Mouse (Mus musculus) kidney, postnatal 0 days (tissue): ENCODE data around the gene Pcdh15. TPM values are rescaled to one million over a fixed set of nuclear protein-coding genes. Genes with fewer than 3 reads are reported as not detected.

Experiments
- ATAC-seq: fragments of 200-750 bp; cut with Nextera tagmentation; replicated peaks from 2 replicates; pipeline ENCODE4 v1.8.0; 2017; ENCODE audit warnings: low read depth, moderate number of reproducible peaks, moderate TSS enrichment, moderate library complexity; ENCODE audit not compliant: low FRiP score
- DNase-seq: peaks from one replicate; pipeline ENCODE4 v3.0.0-alpha.2; 2016; ENCODE audit warnings: low spot score
- H3K27ac ChIP-seq: fragments of 300-500 bp; sonication (generic); 2 replicates; pipeline ENCODE4 v1.5.1; 2014; ENCODE audit warnings: mild to moderate bottlenecking
- H3K27me3 ChIP-seq: fragments of 300-500 bp; sonication (generic); 2 replicates; pipeline ENCODE4 v1.6.1; 2014; ENCODE audit warnings: low read length, mixed read lengths; ENCODE audit not compliant: insufficient read depth
- H3K36me3 ChIP-seq: fragments of 300-500 bp; sonication (generic); 2 replicates; pipeline ENCODE4 v1.6.1; 2014; ENCODE audit warnings: low read length, mixed read lengths; ENCODE audit not compliant: insufficient read depth
- H3K4me1 ChIP-seq: fragments of 300-500 bp; sonication (generic); replicated peaks from 2 replicates; pipeline ENCODE4 v1.6.1; 2014; ENCODE audit warnings: antibody characterized with exemption, low read length, mixed read lengths; ENCODE audit not compliant: insufficient read depth
- H3K4me2 ChIP-seq: fragments of 300-500 bp; sonication (generic); 2 replicates; pipeline ENCODE4 v1.6.1; 2014; ENCODE audit warnings: mild to moderate bottlenecking, low read length, moderate library complexity, mixed read lengths
- H3K4me3 ChIP-seq: fragments of 300-500 bp; sonication (generic); replicated peaks from 2 replicates; pipeline ENCODE4 v1.5.1; 2014; ENCODE audit warnings: low read depth, low read length
- H3K9ac ChIP-seq: fragments of 300-500 bp; sonication (generic); 2 replicates; pipeline ENCODE4 v1.6.1; 2014; ENCODE audit warnings: low read depth, low read length
- H3K9me3 ChIP-seq: fragments of 300-500 bp; sonication (generic); replicated peaks from 2 replicates; pipeline ENCODE4 v1.6.1; 2016; ENCODE audit warnings: low read length, inconsistent platforms, mixed read lengths
- CTCF ChIP-seq: IDR thresholded peaks from 2 replicates; pipeline ENCODE4 v1.5.1; 2016; ENCODE audit warnings: antibody characterized with exemption, low read depth, mild to moderate bottlenecking, moderate library complexity
- WGBS: fragments of 180-500 bp; shearing (Covaris S2); extraction: QIAGEN DNeasy Blood & Tissue Kit; methylation state at CpG from one replicate; pipeline ENCODE4 v1.1.7; 2014; 5-methylcytosine and 5-hydroxymethylcytosine counted together
- polyA plus RNA-seq: library from polyadenylated mRNA; unstranded; fragments of >200 nt; fragmentation: Nextera tagmentation; extraction: Ambion mirVana; gene quantifications from 2 replicates; pipeline ENCODE4 v1.2.1, GENCODE M21; 2015

Gene Pcdh15
- polyA plus RNA-seq, 1 experiment from 2014 or later = 0.33 TPM

DNA sequence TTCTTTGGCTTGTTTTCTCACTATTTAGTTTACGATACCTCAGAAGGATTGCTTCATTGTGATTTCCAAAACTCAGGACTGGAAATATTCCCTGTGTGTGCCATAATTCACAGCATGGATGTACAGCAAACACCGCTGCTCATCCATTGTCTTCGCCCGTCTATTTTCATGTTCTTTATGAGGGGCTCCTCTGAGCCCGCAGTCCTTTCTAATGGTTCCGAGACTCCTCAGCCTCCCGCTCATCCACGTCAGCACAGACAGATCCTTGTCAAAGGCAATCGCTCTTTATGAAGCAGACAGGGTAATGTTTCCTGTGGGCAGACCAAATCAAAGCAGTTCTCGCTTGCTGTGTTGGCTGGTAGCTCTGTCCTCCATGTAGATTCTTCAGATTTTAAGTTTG, 1316.8 kb downstream of the Pcdh15 start:
- WGBS = 65% methylated on average over 10 of the region's 10 CpGs
- no peaks in the 10 kb centered on the region for H3K27me3 ChIP-seq
- no peaks in the 10 kb centered on the region for H3K4me1 ChIP-seq
- no peaks in the 10 kb centered on the region for H3K9me3 ChIP-seq
- ATAC-seq = no peak
- H3K27ac ChIP-seq = no peak overlapping the region
- H3K4me3 ChIP-seq = no peak overlapping the region
- no peaks in the 10 kb centered on the region for H3K36me3 ChIP-seq
- H3K9ac ChIP-seq = no peak overlapping the region
- no peak for DNase-seq
- no peak overlapping the region for H3K4me2 ChIP-seq
- no peak for TF ChIP-seq CTCF

DNA sequence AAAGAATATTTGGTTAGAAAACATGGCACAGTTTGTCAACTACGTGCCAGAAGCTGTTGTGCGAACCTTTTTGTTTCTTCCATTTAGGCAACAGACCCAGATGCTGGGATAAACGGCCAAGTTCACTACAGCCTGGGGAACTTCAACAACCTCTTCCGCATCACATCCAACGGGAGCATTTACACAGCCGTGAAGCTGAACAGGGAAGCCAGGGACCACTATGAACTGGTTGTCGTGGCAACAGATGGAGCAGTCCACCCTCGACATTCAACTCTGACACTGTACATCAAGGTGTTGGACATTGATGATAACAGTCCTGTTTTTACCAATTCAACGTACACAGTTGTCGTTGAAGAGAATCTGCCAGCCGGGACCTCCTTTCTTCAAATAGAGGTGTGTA, 1350.9 kb downstream of the Pcdh15 start:
- Histone ChIP-seq H3K4me1 (no peaks in the 10 kb centered on the region), H3K9me3 (no peaks in the 10 kb centered on the region), H3K4me2 (no peak overlapping the region), H3K27ac (no peak overlapping the region), H3K27me3 (no peaks in the 10 kb centered on the region), H3K36me3 (no peaks in the 10 kb centered on the region), H3K9ac (no peak overlapping the region), H3K4me3 (no peak overlapping the region)
- ATAC-seq (no peak), DNase-seq (no peak)
- no peak for TF ChIP-seq CTCF
- WGBS = 84% methylated on average over 11 of the region's 11 CpGs

DNA sequence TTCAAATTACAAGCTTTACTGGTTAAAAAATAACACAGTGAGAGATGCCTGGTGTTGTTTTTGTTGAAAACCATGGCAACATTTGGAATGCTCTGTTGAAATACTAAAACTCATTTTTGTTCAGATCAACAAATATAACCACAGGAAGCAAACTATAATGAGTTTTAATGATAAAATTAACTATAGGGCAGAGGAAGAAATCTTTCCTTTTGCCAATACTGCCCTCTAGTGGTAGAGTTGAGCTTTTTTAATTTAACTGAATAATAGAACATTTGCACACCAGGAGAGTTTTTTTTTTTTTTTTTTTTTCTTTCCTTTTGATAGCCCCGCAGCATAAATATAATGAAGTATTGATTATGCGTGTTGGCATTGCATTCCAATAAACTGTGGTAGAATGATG, 1364.8 kb downstream of the Pcdh15 start:
- Histone ChIP-seq H3K4me2 (no peak overlapping the region), H3K27me3 (no peaks in the 10 kb centered on the region), H3K36me3 (no peaks in the 10 kb centered on the region), H3K4me3 (no peak overlapping the region), H3K27ac (no peak overlapping the region), H3K4me1 (no peaks in the 10 kb centered on the region), H3K9me3 (no peaks in the 10 kb centered on the region), H3K9ac (no peak overlapping the region)
- TF ChIP-seq CTCF = peak; percentile 78
- WGBS = 26% methylated on average over 2 of the region's 2 CpGs
- ATAC-seq = no peak
- DNase-seq = peak; percentile 73

DNA sequence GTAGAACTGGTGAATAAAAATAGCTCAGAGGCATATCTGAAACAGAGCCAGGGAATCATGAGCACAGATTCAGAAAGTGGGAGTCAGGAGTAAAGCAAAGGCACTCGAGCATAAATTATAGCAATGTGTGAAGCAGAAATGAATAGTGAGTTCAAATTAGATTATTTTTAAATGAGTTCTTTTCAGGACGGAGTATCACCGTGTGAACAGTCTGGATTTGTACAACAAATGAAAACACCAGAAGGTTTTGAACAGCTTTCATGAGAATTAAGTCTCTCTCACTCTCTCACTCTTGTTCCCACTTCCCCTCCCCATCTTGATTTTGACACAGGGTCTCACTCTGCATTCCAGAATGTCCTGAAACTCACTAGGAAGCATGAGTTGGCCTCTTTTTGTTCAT, 1381.6 kb downstream of the Pcdh15 start:
- Histone ChIP-seq H3K4me2 (no peak overlapping the region), H3K4me3 (no peak overlapping the region), H3K9ac (no peak overlapping the region), H3K4me1 (no peaks in the 10 kb centered on the region), H3K27ac (no peak overlapping the region), H3K9me3 (no peaks in the 10 kb centered on the region), H3K27me3 (no peaks in the 10 kb centered on the region), H3K36me3 (no peaks in the 10 kb centered on the region)
- ATAC-seq (no peak), DNase-seq (no peak)
- TF ChIP-seq CTCF = no peak
- 67% methylated on average over 3 of the region's 3 CpGs for WGBS

DNA sequence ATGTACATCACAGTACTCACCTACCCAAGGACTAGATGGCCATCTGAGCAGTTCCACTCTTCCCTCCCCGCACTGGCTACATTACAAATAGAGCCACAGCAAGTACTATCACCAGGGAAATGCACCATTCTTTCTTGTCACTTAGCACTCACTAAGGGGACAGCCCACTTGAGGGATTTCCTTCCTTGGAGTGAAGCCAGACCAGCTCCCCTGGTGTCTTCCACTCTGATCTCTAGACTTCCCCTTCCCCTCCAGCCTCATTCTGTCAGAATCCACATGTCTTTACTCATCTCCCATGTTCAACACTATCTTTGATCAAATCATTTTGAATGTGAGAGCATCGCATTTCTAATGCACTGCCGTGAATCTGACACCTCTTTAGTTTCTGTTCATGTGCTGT, 1413.2 kb downstream of the Pcdh15 start:
- no peaks in the 10 kb centered on the region for H3K4me1 ChIP-seq
- DNase-seq (no peak), ATAC-seq (no peak)
- 65% methylated on average over 3 of the region's 3 CpGs for WGBS
- H3K4me3 ChIP-seq = no peak overlapping the region
- H3K4me2 ChIP-seq = no peak overlapping the region
- no peak for TF ChIP-seq CTCF
- H3K9ac ChIP-seq = no peak overlapping the region
- no peaks in the 10 kb centered on the region for H3K27me3 ChIP-seq
- H3K27ac ChIP-seq = no peak overlapping the region
- no peaks in the 10 kb centered on the region for H3K9me3 ChIP-seq
- no peaks in the 10 kb centered on the region for H3K36me3 ChIP-seq

DNA sequence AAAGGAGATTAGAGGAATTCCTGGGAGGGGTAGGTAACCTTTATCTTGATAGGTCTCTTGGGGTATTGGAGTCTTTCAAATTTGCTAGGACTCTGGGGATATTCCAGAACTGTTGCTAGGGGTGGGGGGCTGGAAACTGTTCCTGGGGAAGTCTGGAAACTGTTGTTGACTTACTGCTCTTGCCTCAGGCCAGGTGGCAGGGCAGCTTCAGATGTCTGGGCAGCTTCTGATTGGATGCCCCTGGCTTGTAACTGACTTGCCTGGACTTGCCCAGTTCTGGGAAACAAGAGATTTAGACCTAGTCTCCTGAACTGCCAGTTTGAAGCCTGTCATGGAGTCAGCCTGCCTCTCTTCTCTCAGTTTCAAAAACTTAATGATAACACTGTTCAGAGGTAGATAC, 1414.6 kb downstream of the Pcdh15 start:
- Histone ChIP-seq H3K9ac (no peak overlapping the region), H3K27ac (no peak overlapping the region), H3K4me1 (no peaks in the 10 kb centered on the region), H3K27me3 (no peaks in the 10 kb centered on the region), H3K4me3 (no peak overlapping the region), H3K4me2 (no peak overlapping the region), H3K36me3 (no peaks in the 10 kb centered on the region), H3K9me3 (no peaks in the 10 kb centered on the region)
- no peak for ATAC-seq
- DNase-seq = no peak
- TF ChIP-seq CTCF = no peak

DNA sequence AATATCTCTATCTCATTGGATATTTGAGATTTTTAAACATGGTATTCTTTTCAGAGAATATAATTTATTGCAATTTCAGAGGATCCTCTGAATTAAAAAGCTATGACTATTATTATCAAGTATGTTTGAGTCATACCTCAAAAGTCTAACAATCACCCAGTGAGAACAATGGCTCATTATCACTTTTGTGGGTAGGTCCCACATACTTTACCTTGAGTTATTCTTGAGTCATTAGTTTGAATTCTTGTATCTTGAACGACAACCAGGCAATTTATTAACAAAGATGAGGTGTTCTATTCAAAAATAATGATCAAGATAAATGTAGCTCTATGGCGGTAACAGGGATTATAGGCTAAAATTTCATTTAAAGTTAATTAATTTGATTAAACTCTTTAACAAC, 1439.2 kb downstream of the Pcdh15 start:
- H3K4me1 ChIP-seq = no peaks in the 10 kb centered on the region
- DNase-seq (no peak), ATAC-seq (no peak)
- H3K27ac ChIP-seq = no peak overlapping the region
- H3K4me2 ChIP-seq = no peak overlapping the region
- no peaks in the 10 kb centered on the region for H3K36me3 ChIP-seq
- no peak overlapping the region for H3K9ac ChIP-seq
- H3K9me3 ChIP-seq = no peaks in the 10 kb centered on the region
- H3K4me3 ChIP-seq = no peak overlapping the region
- no peaks in the 10 kb centered on the region for H3K27me3 ChIP-seq
- WGBS = 82% methylated on average over 2 of the region's 2 CpGs
- no peak for TF ChIP-seq CTCF
